Mouse (Mus musculus) limb, embryonic 14.5 days (tissue): ENCODE results near the gene Gm10306. TPM values are rescaled to one million over a fixed set of nuclear protein-coding genes. Genes with fewer than 3 reads are reported as not detected.

Source experiments
- ATAC-seq: fragments of 200-750 bp; cut with Nextera tagmentation; 2 replicates; pipeline ENCODE4 v1.8.0; 2017; ENCODE audit warnings: low read depth, moderate number of reproducible peaks, moderate TSS enrichment; ENCODE audit not compliant: low FRiP score
- DNase-seq: peaks from one replicate; pipeline ENCODE4 v3.0.0-alpha.2; 2015; ENCODE audit warnings: low spot score
- H3K27ac ChIP-seq: fragments of 300-500 bp; sonication (generic); replicated peaks from 2 replicates; pipeline ENCODE4 v1.5.1; 2014; ENCODE audit warnings: low read depth, mild to moderate bottlenecking, low read length, moderate library complexity, mixed read lengths
- H3K27me3 ChIP-seq: fragments of 300-500 bp; sonication (generic); 2 replicates; pipeline ENCODE4 v1.6.1; 2014; ENCODE audit warnings: low read length, mixed read lengths; ENCODE audit not compliant: control insufficient read depth, insufficient read depth
- H3K36me3 ChIP-seq: fragments of 300-500 bp; sonication (generic); 2 replicates; pipeline ENCODE4 v1.6.1; 2014; ENCODE audit warnings: mild to moderate bottlenecking, low read length, moderate library complexity, mixed read lengths; ENCODE audit not compliant: control insufficient read depth, insufficient read depth
- H3K4me1 ChIP-seq: fragments of 300-500 bp; sonication (generic); 2 replicates; pipeline ENCODE4 v1.6.1; 2014; ENCODE audit warnings: antibody characterized with exemption, low read length, mixed read lengths; ENCODE audit not compliant: control insufficient read depth, insufficient read depth
- H3K4me2 ChIP-seq: fragments of 300-500 bp; sonication (generic); replicated peaks from 2 replicates; pipeline ENCODE4 v1.6.1; 2014; ENCODE audit warnings: low read depth, mild to moderate bottlenecking, low read length, moderate library complexity; ENCODE audit not compliant: severe bottlenecking
- H3K4me3 ChIP-seq: fragments of 300-500 bp; sonication (generic); replicated peaks from 2 replicates; pipeline ENCODE4 v1.5.1; 2014; ENCODE audit warnings: low read length
- H3K9ac ChIP-seq: fragments of 300-500 bp; sonication (generic); 2 replicates; pipeline ENCODE4 v1.6.1; 2014; ENCODE audit warnings: mild to moderate bottlenecking, low read depth, low read length, moderate library complexity; ENCODE audit not compliant: severe bottlenecking
- H3K9me3 ChIP-seq: fragments of 300-500 bp; sonication (generic); 2 replicates; pipeline ENCODE4 v1.6.1; 2016; ENCODE audit warnings: low read length; ENCODE audit not compliant: control insufficient read depth
- POLR2A ChIP-seq: fragments of 200-500 bp; IDR thresholded peaks from 2 replicates; pipeline ENCODE4 v1.8.0; 2012; ENCODE audit warnings: inconsistent platforms, mild to moderate bottlenecking, moderate library complexity, borderline replicate concordance; ENCODE audit not compliant: insufficient read depth, insufficient read length; ENCODE audit errors: extremely low read depth
- WGBS: fragments of 180-500 bp; shearing (Covaris S2); extraction: QIAGEN DNeasy Blood & Tissue Kit; methylation state at CpG from one replicate; pipeline ENCODE4 v1.1.7; 2014; 5-methylcytosine and 5-hydroxymethylcytosine counted together
- polyA plus RNA-seq, 2 experiments: library from polyadenylated mRNA; depleted of rRNA in 1 of 2; stranded (reverse) in 1 of 2; unstranded in 1 of 2; fragments of >200 nt; fragmentation: Nextera tagmentation in 1 of 2; extraction: Ambion mirVana in 1 of 2; gene quantifications; 2 replicates each; pipeline versions ENCODE4 v1.2.1 to v1.2.3; 2012 to 2014

Gene Gm10306
- polyA plus RNA-seq, 2 experiments = 0.81 TPM; not detected in 1

GRCm38 (mm10) chr4:94561954-94562648 is 5.8 kb downstream of the Gm10306 start:
- no peak for TF ChIP-seq POLR2A
- Histone ChIP-seq H3K27me3 (no peaks in the 10 kb centered on the region), H3K4me1 (no peaks in the 10 kb centered on the region), H3K4me3 (no peak overlapping the region), H3K9me3 (no peaks in the 10 kb centered on the region), H3K27ac (no peak overlapping the region), H3K9ac (no peak overlapping the region), H3K36me3 (no peaks in the 10 kb centered on the region), H3K4me2 (no peak overlapping the region)
- DNase-seq (no peak), ATAC-seq (no peak)
- 65% methylated on average over 7 of the region's 7 CpGs for WGBS

- H3K4me2 ChIP-seq = no peak overlapping the region
- no peak for TF ChIP-seq POLR2A
- ATAC-seq = no peak
- H3K9me3 ChIP-seq = no peaks in the 10 kb centered on the region
- no peak overlapping the region for H3K9ac ChIP-seq
- no peak overlapping the region for H3K27ac ChIP-seq
- H3K27me3 ChIP-seq = no peaks in the 10 kb centered on the region
- DNase-seq = no peak
- H3K36me3 ChIP-seq = peaks cover 14% of the 10 kb centered on the region
- H3K4me3 ChIP-seq = no peak overlapping the region
- no peaks in the 10 kb centered on the region for H3K4me1 ChIP-seq
Measured at GRCm38 (mm10) chr4:94564297-94564696, 8.0 kb downstream of the Gm10306 start.

- WGBS = 91% methylated on average over 4 of the region's 4 CpGs
- ATAC-seq (no peak), DNase-seq (no peak)
- Histone ChIP-seq H3K9me3 (no peaks in the 10 kb centered on the region), H3K4me1 (no peaks in the 10 kb centered on the region), H3K9ac (no peak overlapping the region), H3K4me3 (no peak overlapping the region), H3K27ac (no peak overlapping the region), H3K4me2 (no peak overlapping the region), H3K27me3 (no peaks in the 10 kb centered on the region), H3K36me3 (peaks cover 58% of the 10 kb centered on the region)
- TF ChIP-seq POLR2A = no peak
Measured at GRCm38 (mm10) chr4:94572677-94573076, 16.3 kb downstream of the Gm10306 start.

- no peak for DNase-seq
Measured at GRCm38 (mm10) chr4:94591765-94592381, 35.5 kb downstream of the Gm10306 start.

GRCm38 (mm10) chr4:94592709-94593108 is 36.4 kb downstream of the Gm10306 start:
- ATAC-seq = no peak
- Histone ChIP-seq H3K27me3 (no peaks in the 10 kb centered on the region), H3K36me3 (no peaks in the 10 kb centered on the region), H3K4me2 (no peak overlapping the region), H3K4me1 (no peaks in the 10 kb centered on the region), H3K4me3 (no peak overlapping the region), H3K9ac (no peak overlapping the region), H3K27ac (no peak overlapping the region), H3K9me3 (no peaks in the 10 kb centered on the region)
- no peak for DNase-seq
- TF ChIP-seq POLR2A = no peak

More at GRCm38 (mm10) chr4:94591765-94592381, 35.5 kb downstream of the Gm10306 start:
- Histone ChIP-seq H3K4me2 (no peak overlapping the region), H3K4me3 (no peak overlapping the region), H3K27me3 (no peaks in the 10 kb centered on the region), H3K9me3 (no peaks in the 10 kb centered on the region), H3K27ac (no peak overlapping the region), H3K4me1 (no peaks in the 10 kb centered on the region), H3K36me3 (no peaks in the 10 kb centered on the region), H3K9ac (no peak overlapping the region)
- WGBS = 80% methylated on average over 4 of the region's 4 CpGs
- ATAC-seq = no peak
- no peak for TF ChIP-seq POLR2A

- ATAC-seq (no peak), DNase-seq (no peak)
- no peak for TF ChIP-seq POLR2A
- Histone ChIP-seq H3K4me3 (peak overlapping the region; percentile 97; the same call in 1 of the 2 replicates), H3K27me3 (no peaks in the 10 kb centered on the region), H3K36me3 (no peaks in the 10 kb centered on the region), H3K4me2 (peak overlapping the region; percentile 58), H3K27ac (no peak overlapping the region), H3K9me3 (no peaks in the 10 kb centered on the region), H3K4me1 (0 out of 2 replicates have a peak, but pooled peaks cover 6% of the 10 kb centered on the region), H3K9ac (no peak overlapping the region)
- WGBS = 88% methylated on average over 4 of the region's 4 CpGs
Measured at GRCm38 (mm10) chr4:94601395-94601794, 45.0 kb downstream of the Gm10306 start.
